Mouse (Mus musculus) thymus, postnatal 14 days (tissue): ENCODE results near the gene Fat2.
A peak's percentile ranks its signal among the peaks of the same experiment; 100 is the strongest.

ENCODE experiments used
- DNase-seq: peaks from one replicate; pipeline ENCODE4 v3.0.0; 2021

The Fat2 gene

DNA sequence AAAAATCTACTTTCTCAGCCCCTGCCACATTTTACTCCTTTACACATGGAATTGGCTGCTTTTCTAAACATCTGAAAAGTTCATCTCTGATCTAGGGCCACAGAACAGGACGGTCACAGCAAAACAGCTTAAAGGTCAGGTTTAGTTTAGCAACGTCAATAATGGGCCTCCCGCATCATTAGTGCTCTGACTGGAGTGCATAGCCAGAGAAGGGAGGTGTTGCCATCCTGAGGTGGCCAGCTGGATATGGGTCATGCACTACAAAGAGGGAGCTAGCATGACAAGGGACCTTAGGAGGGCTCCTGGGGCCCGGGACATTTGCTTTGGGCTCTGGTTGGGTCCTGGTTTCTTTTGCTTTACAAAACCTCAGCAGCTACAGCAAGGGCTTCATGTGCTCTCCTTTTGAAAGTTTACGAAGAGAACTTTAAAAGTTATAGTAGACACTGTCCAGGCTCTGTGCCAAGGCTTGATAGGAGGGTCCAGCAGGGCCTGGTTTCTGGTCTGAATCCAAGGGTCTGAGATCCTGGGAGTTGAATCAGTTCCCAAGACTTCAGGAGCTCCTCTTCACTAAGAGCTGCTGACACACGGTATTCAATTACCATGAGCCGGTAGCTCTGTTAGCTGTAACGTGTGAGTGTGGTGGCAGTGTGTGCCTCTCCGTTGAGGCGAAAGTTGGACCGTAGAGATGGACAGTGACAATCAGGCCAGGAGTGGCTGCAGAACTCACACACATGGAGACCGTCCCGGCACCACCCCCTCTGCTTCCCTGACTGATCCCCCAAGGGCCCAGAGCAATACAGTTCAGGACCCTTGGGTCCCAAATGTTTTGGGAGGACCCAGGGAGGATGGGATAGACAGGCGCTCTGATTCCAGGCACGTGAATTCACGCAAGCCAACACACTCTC is 6.2 kb downstream of the Fat2 start:
- DNase-seq: no peak

DNA sequence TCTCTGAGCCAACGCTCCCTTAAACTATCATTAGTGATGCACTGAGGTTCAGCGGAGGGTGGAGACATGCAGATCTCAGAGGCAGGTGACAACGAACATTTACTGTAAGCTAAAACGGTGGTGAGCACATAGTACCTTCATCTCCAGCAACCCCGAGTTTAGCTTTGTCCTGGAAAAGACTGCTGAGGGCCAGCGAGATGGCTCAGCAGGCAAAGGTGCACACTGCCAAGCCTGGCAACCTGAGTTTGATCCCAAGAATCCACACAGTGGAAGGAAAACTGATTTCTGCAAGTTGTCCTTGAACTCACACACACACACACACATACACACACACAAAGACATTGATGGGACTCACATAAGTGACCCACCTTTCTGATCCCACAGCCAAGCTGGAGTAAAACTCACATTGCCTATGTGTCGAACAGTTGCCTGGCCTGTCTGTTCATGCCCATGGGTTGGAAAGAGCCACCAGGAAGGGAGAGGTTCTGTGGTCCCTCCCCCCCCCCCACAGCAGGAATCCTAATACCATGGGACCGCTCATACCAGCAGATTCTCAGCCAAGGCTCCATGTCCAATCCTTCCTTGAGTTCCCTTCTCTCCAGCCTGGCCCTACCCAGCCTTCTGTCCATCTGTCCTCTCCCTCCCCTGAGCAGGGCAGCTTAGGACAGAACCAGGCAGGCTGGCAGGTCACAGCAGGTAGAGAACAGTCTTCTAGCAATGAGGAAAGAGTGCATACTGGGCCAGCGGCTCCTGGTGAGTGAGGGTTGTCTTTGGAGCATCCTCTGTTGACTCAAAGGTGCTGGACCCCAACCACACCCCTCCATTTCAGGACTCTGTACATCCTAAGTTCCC is 8.6 kb downstream of the Fat2 start:
- DNase-seq: no peak

DNA sequence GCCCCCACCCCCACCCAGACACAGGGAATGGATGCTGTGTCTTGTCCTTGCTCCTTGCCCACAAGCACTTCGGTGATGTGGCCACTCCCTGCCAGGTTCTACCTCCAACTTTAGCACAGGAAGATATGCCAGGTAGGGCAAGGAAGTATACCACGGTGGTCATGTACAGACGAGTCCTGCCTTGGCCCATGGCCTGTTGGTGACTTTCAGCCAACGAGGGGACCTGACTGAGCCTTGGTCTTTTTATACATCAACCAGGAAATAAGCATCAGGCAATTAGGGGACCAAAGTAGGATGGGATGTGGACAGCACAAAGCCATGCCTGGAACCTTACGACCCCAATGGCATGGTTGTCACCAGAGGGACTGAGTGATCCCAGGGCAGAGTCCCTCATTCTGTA is 9.3 kb downstream of the Fat2 start:
- DNase-seq: no peak

DNA sequence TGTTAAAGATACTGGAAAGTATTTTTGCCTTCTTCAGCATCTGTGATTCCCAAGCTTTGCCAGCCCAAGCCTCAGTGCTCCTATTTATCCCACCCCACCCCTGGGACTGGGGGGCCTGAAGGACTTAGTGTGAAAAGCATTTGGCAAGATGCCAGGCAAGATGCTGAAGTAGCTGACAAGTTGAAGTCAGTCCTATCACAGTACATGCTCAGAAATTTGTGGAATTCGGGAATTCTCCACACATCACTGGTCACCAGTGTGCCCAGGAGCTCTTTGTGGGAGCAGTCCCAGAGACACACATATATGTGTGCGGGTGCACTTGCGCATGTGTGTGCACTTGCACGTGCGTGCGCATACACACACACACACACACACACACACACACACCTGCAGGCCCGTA is 10.2 kb downstream of the Fat2 start:
- no peak for DNase-seq

DNA sequence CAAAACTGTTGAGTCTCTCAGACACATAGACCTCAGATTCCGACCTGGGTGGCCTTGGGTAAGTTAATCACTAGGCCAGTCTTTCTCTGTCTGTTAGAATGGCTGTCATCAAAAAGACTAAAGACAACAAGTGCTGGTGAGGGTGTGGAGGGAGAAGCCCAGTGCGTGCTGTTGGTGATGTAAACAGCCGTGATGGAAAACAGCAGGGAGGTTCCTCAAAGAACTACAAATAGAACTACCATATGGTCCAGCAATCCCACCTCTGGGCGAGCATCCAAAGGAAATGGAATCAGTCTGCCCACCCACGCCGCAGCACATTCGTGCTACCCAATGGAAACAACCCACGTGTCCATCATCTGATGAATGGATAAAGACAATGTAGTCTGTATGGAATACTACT is 12.5 kb downstream of the Fat2 start:
- no peak for DNase-seq

DNA sequence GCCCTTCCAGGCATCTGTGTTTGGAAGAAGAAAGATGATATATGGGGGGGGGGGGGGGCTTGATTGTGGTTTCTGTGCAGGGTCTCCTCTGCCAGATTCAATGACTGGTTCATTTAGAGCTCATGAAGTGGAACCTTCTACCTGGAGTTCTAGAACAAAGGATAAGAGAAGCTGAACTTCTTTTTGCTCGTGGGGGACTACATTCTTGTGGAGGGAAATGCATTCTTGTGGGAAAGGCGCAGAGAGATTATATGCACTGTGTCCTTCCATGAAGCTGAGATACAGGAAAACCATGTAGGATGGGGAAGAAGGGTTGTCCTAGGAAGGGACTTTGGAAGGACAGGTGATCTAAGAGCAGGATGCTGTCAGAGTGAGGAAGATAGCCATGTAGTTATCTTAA is 15.4 kb downstream of the Fat2 start:
- DNase-seq: no peak

DNA sequence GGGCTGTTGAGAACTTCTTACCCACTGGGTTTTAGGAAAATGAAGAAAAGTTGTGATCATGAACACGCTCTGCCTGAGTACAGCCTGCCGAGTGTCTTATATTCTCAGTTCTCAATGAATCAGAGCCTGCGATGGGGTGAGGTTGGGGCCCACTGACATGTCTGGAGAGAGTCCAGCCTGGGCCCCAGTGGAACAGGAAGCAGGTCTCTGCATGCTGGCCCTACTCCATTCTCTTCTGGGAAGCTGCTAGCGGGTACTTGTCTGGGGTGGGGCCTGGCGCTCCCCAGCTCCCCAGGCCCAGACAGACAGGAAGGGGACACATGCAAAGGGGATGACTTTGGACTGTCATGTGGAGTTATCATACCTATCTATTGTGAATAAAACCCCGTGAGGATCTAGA is 20.4 kb downstream of the Fat2 start:
- DNase-seq: no peak

DNA sequence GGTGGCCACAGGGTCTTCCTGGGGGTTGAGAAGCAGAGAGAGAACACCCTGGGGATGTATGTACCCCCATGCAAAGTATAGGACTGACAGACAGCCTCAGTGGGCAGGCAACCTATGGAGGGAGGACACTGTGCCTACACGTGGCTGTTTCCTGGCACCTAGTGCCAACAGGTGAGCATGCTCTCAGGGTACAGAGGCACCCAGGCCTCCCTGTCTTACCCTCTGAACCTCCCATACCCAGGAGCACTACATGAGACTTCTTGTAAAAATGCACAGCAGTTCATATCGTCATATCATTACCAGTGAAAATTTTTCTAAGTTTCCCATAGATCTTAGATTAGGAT is 21.7 kb downstream of the Fat2 start:
- DNase-seq: no peak

DNA sequence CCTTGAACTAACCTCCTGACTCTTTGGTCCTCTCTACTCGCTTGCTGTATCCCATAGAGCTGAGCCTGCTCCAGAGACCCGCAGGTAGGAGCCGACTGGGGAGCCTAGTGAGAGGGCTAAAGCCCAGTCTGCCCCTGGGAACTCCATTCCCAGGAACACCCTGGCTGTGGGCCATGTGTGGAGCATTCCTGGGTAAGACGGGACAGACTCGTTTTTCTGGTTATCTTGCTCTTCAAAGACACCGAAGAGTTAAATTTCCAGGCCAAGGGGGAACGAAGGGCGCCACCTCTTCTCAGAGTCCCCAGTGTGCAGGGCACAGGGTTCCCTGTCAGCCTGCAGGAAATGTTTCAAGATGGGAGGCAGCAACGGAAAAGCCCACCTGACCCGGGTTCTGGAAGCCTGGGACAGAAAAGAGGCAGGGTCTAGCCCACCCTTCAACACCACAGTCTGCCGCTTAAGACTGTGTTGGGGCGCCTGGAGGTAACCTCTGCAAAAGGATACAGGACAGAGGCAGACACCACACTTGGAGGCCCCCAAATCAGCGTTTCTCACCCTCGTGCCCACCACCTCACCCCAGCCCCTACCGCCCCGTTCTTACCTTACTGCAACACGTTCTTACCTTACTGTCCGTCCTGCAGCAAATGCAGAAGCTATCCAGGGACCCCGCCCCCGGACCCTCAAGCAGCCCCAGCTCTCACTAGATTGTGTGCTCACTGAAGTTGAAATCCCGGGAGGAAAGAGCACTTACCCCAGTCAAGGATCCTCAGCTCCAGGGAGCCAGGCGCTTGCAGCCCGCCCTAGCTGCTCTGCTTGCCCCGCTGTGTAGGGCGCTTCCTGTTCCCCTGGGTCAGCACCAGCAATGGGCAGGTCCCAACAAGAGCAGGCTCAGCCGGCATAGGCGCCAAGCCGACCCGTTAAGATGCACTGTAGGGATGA is 22.3 kb downstream of the Fat2 start:
- DNase-seq: no peak

DNA sequence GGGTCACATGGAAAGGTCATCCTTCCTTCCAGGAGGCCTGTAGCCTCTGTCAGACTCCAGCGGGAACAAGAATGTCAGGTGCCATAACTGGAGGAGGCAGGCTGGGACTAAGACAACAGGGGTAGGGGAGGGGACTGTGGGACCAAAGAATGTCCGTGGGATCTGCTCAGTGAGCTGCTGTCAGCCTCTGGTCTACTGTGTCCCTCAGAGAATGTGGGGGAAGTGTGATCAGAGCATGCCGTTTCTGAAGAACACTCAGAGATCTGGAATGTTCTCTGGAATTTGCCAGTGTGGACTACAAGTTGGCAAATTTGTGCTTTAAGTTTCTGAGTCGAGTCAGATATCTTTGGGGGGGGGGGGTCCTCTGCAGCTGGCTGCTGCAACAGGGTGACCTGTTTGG is 34.0 kb downstream of the Fat2 start:
- DNase-seq: no peak

DNA sequence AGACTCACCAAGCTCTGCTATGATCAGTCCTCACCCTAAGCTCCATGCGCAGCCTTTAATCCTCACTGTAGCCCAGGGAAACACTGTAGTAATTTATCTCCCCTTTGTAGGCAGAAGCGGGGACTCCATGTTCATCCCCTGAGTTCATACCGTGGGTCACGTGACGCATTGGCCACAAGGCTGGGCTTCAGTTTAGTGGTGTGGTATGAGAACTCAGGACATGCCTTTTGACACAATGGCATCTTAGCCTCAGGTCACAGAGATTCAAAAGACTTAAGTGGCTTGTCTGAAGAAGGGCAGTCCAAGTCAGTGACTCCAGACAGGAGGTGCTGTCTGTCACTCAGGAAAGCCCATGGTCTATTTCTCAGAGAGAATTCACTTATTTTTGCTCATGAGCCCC is 43.2 kb downstream of the Fat2 start:
- DNase-seq: no peak

DNA sequence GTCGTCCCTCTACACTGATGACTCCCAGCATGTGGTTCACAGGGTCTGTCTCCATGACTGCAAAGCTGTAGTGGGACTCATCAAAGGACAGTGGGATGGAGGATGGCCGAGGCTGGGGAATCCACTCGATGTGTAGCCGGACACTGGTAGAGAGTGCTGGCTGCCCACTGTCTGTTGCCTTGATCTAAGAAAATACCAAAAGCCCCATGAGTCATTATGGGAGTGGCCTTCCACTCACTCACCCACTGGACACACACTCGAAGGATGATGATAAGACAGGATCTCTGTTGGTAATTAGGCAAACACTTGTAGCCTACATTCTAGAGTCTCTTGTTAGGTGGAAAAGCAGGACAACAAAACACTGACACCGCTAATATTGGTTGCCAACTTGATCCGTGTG is 44.5 kb downstream of the Fat2 start:
- no peak for DNase-seq

DNA sequence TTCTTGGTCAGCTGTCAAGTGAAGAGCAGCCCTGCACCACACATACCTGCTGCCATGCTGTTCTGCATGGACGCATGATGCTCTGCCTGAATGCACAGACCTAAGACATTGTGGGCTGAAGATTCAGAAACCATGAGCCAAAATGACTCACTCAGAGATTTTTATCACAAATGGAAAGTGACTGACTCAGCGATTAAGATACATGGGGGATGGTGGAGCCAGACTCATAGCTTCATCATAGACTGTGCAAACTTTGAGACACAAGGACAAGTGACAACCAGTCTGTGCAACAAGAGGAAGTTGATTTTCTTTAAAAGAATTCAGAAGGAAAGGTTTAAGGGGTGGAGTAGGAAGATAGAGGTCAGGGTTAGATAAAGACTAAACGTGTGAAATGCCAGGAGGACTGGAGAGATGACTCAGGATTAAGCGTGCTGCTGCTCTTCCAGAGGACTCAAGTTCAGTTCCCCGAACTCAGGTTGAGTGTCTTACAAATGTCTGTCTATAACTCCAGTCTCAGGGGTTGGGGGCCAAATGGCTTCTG is 46.4 kb downstream of the Fat2 start:
- DNase-seq: no peak

DNA sequence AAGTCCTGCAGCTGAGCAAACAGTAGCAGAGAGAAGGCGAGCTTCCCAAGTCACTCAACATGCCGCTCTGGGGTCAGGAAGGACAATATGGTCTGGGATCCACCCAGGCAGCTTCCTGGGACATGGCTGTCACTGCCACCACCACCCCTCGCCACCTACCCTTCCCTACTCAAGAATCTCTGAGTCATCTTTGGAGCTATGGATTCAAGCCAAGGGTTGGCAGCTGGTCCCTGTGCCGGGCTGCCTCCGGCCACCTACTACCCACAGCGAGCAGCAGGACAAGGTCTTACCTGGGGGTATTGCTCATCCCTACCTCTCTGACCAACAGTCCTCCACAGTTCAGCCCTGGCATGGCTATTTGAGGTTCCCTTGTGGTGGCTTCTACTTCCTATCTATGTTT is 61.6 kb downstream of the Fat2 start:
- no peak for DNase-seq

DNA sequence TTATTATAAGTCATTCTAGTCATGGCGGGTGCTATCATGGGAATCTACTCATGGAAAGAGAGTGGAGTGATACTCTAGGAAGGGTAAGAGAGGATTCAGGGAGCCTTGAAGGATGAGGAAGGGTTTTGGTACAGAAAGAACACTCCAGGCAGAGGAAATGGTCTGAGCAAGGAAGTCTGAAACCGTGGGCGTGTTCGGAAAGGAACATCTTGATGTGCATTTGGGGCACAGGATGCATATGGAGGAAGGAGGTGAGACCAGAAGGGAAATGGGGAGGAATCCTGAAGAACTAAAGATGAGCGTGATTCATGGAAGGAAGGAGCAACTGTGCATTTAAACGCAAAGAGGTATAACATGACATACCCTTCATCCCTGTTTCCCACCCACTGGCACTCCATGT is 67.8 kb downstream of the Fat2 start:
- DNase-seq: no peak

DNA sequence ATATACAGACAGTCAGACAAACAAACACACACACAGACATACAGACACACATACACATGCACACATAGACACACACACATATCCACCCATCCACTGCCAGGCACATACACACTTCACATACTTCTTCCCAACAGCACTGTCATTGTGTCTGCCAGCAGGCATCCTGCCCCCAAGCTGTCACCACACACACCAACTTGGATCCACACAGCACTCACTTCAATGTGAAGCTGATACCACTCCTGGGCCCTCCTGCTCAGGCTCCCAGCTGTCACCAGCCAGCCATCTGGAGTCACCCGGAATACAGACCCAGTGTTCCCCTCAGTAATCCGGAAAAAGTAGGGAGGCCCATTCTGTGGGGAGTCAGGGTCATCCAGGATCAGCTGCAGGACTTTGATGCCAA is 70.7 kb downstream of the Fat2 start:
- no peak for DNase-seq

DNA sequence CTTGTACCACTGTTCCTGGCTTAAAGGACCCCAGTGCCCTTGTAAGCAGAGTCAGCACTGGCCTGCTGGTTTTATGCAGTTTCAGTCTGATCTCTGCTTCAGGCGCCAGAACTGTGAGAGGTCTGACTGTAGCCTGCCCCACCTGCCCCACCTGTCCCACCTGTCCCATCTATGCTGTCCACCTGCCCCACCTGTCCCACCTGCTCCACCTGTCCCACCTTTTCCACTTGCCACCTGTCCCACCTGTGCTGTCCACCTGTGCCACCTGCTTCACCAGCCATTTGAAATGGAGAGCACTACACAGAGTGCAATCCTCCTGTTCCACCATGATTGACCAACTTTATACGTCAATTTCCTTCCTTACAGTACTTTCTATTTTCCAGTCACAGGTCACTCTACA is 72.0 kb downstream of the Fat2 start:
- no peak for DNase-seq

DNA sequence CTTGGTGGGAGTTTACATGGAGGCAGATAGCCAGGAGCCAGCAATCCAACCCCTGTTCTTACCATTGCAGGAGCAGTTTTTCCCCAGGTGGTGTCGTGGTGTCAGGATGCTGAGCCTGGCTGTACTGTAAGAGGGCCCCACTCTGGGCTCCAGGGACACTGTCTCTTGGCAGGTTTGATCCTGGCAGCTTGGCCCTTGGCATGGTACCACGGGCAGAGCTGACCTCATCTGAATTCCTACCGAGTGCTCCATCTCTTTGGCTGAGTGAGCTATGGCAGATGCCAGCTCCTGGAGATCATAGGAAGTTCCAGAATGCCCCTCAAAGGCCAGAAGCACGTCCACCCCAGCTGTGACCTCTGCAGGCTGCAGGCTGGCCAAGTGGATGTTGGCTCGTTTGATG is 74.4 kb downstream of the Fat2 start:
- no peak for DNase-seq

DNA sequence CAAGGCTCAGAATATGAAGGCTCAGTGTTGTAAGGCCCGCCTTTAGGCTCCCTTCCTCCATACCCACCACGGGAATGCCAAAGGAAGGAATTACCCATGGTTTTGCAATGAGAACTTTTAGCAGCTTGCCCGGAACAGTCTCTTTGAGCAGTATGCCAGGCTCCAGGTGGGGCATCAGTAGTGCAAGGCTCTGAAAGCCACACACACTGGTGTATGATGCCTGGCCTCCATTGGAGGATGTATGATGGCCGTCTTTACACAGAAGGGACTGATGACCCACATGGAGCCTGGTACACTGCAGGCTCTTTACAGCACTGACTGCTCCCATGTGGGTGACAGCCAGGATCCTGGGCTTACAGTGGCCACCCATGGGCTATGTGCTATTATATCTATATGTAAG is 75.3 kb downstream of the Fat2 start:
- DNase-seq: no peak

DNA sequence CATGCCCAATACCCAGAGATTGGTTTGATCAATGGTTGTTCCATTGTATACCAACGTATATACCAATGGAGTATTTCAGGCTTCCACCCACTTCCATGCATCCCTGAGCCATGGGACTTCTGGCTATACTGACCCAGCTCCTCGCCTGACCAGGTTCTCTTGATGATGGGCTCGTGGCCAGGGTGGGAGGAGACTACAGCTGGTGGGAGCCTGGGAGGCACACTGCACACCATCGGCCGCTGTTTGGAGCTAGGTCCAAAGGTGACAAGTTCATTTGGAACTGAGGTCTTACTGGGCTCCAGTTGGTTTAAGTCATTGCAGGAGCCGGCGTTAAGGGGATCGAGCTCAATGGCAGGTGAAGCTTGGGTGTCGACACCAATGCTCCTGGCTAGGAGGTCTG is 83.0 kb downstream of the Fat2 start:
- no peak for DNase-seq

DNA sequence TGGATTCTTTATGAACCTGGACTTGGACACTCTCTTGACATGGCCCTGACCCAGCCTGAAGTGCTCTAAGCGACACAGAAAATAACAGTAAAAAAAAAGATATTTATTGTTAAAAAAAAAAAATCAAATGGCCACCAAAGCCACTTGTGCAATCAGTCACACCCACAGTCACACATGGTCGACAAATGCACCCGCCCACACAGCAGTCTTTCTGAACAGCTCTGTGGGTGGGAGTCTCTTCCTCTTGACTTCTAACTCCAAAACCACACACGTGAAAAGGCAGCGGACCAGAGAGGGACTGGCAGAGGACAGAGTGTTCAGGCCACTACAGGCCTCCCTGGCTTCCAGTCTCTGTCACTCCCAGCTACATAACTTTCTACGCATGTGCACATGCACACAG is 85.8 kb downstream of the Fat2 start:
- DNase-seq: no peak

DNA sequence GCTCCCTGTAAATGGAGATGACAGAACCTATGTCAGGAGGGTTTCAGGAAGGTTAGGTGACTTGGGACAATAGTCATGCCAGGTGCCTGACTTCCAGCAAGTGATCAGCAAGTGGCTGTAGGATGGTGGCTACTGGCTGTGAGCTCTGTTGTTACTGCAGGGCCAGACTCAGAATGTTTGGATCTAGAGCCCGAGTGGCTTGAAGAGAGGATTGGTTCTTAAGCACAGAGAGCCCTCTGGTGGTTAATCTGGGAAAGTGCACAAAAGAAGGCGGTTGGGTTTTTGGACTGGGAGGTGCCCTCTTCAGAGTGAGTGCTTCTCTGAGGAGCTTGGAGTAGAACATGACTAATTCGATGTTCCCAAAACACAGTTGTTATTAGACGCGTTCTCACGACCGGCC is 95.8 kb downstream of the Fat2 start:
- DNase-seq: peak; percentile 72

DNA sequence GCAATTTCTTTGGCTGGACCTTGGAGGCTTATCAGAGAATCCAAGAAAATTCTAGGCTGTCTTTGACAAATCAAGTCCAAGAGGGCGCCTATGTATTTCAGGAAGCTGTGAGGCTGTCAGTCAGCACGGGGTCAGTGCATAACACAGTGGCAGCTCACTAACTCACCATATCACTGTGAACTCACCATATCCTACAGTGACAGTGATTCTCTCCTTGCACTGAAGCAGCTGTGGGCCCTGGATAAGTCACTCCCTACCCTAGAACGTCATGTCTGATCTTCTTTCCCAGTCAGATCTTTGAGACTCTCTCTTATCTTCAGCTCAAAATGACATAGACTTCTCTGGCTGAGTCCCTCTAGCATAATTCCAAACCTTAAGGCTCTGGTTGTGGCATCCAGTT is 96.9 kb downstream of the Fat2 start:
- DNase-seq: no peak
